Mouse (Mus musculus) left cerebral cortex, postnatal 36 days (tissue): ENCODE results near the gene Mrpl23. TPM values are rescaled to one million over a fixed set of nuclear protein-coding genes. Genes with fewer than 3 reads are reported as not detected.

Experiments
- DNase-seq, 2 experiments: peaks; one replicate each; pipeline ENCODE4 v3.0.0; 2021 to 2022; ENCODE audit warnings: low spot score in 2 of 2, mixed read lengths in 1 of 2
- intact Hi-C: fragments of 180-260 bp; cut with DNase I; formaldehyde crosslinking; loops from one replicate; pipeline ENCODE4 v1.15.1; 2025
- total RNA-seq, 2 experiments: library from RNA; stranded (reverse); gene quantifications; 2 replicates each; pipeline ENCODE4 v1.2.3; 2021

The Mrpl23 gene
- total RNA-seq, 2 experiments from 2014 or later, result 2.9 to 6.0 TPM

DNA sequence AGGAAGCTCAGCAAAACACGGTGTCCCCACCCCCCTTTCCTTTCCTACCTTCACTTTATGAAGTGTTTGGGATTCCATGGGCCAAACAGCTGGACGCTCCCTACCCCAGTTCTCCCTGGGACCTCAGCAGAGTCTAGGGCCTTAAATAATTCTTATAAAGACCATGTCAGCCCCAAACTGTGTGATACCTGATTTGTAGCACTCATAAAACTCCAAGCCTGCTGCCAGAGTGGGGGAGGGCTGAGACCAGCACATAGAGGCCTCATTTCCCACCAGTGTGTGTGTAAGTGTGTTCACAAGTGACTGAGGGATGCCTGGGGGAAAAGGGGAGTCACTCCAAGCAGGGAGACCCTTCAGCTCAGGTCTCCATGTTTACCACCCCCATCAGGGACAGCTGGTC is 15.4 kb downstream of the Mrpl23 start:
- intact Hi-C loops, result no loop called here
- no peak for DNase-seq

DNA sequence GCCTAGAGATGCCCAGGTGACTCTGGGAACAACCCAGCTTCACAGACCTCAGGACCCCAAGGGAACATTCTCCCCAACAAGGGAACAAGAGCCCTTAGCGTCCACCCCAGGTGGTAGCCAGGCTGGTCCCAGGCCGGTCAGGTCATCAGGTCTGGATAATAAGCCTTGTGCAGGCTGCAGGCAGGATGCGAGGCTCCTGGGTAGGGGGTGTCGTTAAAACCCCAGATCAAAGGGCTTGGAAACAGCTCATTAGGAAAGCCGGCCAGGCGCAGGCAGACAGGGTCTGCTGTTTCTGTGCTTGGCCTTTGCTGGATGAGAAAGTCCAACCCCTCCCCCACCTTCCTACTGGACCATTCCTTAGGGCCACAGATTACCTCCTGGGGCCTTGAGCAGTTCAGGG is 16.2 kb downstream of the Mrpl23 start:
- intact Hi-C loops, result no loop called here
- no peak for DNase-seq

DNA sequence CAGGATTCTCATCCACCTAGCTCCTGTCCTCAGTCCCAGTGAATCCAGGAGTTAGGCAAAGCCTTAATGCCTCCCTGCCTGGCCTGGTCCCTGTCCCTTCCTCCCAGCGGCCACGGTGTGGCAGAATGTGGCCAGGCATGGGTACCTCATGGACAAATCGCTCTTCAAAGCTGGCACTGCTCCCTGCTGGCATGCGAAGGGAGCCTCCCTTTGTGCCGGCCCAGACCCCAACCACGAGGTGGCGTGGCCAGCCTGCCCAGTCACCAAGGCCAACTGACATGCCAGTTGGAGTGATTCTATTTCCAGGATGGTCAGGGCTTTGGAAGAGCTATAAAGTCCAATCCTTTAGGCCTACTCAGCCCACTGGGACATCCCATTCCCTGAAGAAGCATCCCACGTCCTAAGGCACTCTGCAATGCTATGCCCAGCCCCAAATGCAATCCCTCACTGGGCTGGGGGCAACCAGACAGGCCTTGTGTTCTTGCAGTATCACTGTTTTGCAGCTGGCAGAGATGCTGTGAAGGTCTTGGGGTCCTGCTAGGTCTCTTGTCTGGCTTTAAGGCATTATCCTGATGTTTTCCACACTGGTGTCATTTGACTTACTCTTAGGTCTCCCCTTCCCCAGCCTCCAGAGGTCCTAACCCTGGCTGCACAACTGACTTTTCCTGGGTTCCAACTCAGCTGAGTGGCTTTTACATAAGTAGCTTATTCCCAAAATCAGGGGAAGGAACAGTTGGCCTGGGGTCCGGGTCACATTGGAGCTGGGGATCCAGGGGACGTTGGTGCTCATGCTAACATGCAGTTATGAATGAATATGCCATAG is 17.7 kb downstream of the Mrpl23 start:
- DNase-seq, result no peak
- intact Hi-C loops, result no loop called here

DNA sequence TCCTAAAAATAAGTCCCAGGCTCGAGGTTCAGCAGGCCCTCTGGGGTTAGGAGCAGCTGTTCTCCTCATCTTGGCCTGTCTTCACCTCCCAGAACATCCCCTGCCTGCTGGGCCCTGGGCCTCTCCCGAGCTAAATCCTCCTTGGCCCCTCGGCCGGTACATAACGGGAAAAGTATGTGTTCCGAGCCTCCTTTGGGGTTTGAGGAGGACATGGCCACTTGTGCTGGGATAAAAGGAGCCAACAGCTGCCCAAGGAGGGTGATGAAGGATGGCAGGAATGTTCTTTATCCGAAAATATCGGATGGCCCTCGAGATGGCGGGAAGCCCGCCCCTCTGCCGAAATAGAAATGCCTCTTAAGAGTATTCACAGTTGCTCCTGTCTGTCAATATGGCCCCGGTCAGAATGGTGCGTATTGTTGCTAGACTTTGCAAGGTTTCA is 18.5 kb downstream of the Mrpl23 start:
- intact Hi-C loops, result no loop called here
- DNase-seq, result no peak

DNA sequence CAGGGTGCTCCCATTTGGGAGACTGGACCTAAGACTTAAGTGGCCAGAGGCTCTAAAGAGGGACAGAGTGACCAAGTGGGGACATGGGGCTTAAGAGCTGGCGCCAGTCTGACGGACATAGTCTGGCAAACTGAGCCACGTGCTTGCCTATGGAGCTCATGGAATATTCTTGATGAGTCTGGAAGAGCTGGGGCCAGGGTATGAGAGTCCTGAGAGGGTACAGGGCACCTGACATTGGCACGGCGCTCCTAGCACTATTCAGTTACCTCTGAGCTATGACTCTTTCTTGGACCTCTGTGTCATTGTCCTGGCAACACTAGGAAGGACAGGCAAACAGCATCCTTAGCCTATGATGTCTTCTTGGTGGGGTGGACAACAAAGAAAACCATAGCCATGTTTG is 19.2 kb downstream of the Mrpl23 start:
- intact Hi-C loops, result no loop called here
- no peak for DNase-seq

DNA sequence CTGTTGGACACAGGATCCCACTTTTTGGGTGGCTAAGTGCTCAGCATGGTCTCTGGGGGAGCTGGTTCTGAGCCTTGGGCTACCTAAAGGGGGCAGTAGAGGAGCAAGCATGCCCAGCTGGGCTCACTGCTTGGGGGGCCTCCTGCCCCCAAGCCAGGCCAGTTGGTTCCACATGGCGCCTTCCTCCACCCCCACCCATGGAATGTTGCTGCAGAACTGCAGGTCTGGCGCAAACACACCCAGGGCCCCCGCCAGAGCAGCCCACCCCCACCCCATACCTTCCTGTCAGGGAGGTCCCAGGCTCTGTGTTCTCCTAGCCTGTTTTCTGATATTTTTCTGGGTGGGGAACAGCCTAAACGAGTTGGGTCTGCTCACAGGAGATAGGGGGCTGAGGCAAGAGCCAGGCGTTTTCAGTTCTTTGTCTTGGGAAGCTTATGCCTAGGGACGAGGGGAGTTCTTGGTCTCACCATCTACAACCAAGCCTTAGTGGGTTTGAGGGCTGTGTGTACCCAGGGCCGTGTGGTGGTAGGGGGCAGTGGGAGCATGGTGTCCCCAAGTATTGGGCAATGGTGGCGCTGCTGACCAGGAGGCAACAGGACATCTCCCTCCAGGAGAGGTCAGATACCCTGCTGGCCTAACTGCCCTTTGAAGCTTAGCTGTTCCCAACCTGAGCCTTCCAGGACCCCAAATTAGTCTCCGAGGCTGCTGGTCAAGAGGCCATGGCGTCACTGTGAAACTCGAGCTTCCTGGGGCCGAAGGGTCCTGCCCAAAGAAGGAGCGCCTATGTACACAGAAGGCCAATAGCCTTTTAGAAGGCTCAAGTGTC is 20.3 kb downstream of the Mrpl23 start:
- intact Hi-C loops, result no loop called here
- no peak for DNase-seq

DNA sequence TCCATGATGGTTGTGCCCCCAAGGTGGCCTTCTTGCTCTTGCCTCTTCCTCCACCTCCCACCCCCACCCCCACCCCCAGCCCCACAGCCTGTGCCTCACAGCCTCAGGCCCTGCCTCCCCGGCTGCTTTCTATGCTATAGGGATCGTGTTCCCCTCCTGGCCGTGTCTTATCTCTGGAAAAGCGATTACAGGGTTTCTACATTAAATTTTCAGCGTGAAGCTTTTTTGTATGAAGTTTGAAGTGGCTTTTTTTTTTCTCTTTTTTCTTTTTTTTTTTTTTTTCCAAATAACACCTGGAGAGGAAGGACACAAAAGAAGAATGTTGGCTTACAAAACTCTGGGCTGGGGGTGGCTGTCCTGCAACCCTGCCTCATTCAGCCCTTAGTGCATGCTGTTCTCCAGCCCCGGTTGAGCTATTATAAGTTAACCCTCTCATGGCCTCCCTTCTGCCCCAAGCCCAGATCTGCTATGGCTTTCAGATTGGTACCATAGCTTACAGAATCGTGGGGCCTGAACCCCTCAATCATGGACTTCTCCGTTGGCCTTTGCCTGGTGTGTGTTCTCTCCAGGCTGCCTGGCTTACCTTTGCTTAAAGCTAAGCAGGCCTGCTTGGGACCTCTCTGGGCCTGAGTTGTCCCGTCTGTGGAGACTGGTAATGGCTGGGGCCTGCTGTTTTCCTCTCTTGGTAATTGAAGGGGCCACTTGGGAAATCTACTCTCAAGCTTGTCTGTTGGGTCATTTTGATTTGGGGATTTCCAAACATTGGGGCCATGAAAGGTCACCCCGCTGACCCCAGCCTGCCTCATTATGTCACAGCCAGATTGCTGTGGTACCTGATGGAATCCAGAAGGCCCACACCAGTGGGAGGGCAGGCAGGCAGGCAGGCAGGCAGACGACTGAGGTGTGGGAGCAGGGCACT is 21.2 kb downstream of the Mrpl23 start:
- intact Hi-C loops, result no loop called here

DNA sequence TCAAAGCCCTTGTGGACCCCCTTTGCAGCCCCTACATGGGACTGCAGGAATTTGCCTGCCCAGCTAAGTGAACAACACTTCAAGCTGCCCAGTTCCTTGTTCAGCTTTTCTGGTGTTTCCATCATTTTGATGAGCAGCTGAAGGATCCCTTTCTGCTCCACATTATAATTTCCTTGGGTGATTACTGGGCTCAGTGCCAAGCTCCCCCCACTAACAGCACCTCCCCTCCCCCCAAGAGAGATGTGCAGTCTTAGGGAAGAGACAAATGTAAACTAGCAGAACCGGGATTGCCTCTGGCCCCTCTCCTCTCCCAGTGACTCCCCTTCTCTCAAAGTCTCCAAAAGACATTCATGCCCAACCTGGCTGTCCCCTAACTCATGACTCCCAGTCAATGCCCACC is 22.1 kb downstream of the Mrpl23 start:
- intact Hi-C loops, result no loop called here
- DNase-seq, result no peak

More for the DNA sequence above, 21.2 kb downstream of the Mrpl23 start:
- no peak for DNase-seq

DNA sequence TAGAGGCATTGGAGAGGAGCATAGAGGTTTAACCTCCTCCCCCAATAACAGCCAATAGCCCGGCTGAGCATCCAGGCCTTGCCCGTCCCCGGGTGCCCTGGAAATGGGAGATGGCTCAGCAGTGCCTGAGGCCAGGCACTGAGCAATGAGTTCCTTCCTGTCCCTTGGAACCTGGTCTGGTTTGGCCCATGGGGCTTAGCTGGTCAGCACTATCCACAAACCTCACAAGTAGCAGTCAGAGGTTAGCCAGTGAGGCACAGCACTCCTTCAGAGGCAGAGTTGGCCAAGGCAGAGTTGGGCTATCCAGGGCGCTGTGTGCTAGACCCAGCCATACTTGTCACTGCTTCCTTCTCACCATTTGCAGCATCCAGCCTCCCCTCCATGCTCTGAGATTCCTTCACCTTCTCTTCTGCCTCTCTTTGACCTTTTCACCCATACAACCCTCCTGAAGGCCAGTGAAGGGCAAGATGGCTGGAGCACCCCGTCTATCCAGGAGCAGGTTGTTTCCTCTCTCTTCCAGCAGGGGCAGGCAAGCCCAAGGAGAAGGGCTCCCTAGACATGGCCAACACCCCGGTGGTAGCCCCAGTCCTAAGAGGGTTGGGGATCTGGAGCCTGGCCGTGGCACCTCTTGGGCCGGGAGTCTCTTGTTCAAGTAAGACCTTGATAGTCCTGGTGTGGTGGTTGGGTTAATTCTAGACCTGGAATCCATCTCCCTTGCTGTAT is 23.0 kb downstream of the Mrpl23 start:
- DNase-seq, result no peak
- intact Hi-C loops, result no loop called here

DNA sequence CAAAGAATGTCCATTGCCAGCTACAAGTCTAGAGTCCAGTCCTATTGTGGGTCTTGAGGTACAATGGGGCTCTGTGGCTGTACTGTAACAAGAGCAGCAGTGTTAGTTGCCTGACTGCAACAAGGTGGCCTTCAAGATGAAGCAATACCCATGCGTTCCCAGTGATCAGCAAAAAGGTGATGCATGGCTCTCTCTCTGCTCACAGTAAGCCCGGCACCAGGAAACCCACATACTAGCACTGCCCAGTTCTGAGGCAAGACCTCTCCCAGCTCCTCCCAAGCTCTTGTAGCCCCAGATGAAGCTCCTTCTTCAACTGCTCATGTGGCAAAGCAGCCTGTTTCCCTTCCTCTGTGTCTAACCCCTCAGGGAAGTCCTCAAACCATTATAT is 23.6 kb downstream of the Mrpl23 start:
- intact Hi-C loops, result no loop called here

DNA sequence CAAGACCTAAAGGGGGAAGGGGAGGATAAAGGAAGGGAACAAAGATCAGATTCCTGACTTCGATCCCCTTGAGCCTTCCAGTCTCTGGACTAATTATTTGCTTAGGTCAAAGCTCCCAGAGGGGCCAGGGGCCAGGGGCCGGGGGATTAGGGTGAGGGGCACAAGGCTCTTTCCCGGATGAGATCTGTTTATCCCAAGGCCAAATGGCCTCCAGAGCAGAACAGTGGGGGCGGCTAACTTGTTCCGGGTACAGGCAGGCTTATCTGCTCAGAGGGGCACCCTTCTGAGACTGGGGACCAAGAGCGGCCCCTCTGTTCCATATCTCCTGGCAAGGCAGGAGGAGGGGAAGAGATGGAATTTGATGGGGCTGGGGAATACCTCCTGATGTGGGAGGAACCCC is 25.2 kb downstream of the Mrpl23 start:
- intact Hi-C loops, result no loop called here
- DNase-seq, result no peak

More for the DNA sequence above, 23.6 kb downstream of the Mrpl23 start:
- DNase-seq, result no peak

DNA sequence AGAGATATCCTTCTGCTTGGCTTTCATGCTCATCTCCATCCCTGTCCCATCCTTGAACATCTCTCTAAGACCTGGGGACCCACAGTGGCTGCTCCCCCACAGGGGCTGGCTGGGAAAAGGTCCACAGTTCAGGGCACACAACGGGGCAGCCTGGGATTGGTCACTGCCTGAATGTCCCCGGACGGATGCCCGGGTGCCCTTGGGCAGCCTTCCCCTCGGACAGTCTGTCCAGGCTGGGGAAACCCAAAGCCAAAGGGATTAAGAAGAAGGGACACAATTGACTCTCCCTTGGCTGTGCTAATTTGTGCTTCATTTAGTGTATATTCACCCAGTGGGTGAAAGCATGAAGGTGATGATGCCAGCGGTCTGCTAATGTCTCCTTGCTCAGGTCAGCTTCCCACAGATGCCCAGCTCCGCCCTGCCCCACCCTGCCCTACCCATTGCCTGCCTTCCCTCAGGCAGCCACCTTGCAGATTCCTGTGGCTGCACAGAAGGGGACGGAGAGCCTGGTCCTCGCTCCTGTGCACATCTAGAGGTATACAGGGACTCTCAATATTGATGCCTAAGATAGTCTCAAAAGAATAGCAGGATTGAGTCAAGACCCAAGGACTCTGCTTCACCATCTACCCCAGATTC is 26.1 kb downstream of the Mrpl23 start:
- DNase-seq, result no peak
- intact Hi-C loops, result no loop called here

DNA sequence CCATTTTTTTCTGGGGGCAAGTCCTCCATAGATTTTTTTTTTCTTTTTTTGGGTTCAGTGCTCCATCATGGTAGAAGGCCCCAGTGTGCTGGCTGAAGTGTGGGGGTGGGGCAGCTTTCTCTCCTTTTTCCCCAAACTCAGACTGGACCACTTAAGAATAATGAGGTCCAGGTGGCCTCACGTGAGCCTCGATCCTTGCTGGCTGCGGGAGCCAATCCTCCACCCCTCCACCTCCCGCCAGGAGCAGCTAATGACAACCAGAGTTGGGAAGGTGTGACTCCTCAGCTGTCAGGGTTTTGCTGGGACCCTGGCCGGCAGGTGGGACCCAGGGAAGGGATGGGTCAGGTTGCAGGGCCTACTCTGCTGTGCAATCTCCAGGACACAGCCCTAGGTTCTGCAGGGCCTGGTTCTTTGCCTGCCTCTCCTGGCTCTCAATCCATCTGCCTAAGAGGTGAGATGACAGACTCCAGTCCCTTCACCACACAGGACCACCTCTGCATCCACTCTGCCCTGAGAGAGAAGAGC is 27.2 kb downstream of the Mrpl23 start:
- no peak for DNase-seq
- intact Hi-C loops, result no loop called here

DNA sequence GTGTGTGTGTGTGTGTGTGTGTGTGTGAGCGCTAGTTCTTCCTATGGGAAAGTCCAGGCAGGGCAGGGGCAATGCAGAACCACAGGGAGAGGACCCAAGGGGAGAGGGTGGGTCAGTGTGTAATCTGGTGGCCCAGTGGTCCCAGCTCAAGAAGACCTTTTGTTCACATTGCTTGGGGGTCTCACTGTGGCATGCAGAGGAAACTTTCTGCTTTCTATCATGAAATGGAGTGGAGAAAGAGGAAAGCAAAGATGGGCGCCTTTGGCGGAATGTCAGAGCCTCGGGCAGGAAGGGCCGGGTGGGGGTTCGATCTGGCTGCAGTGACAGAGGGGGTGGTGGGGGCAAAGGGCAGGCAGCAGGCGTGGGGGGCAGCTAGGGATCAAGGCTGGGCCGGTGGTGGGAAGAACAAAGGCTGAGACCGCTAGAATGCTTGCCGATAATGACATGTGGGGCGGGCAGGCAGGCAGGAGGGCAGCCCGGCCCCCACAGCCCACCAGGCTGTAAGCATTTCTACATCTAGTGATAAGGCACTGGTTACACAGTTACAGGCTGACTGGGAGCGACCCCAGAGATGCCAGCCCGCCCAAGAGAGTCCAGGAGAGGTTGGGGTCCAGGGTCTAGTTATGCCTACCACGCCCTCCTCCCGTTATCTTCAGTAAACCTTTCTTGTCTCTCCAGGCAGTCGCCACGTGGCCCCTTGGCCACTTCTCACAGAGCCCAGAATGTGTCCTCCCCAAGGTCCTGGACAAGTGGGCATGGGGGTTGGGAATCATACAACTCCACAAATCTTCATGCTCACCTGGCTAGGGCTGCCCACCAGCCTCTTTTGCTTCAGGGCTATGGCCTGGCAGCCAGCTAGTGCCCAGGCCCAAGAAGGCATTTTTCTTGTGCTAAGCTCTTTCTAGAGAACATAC is 28.7 kb downstream of the Mrpl23 start:
- intact Hi-C loops, result no loop called here
- DNase-seq, result no peak

DNA sequence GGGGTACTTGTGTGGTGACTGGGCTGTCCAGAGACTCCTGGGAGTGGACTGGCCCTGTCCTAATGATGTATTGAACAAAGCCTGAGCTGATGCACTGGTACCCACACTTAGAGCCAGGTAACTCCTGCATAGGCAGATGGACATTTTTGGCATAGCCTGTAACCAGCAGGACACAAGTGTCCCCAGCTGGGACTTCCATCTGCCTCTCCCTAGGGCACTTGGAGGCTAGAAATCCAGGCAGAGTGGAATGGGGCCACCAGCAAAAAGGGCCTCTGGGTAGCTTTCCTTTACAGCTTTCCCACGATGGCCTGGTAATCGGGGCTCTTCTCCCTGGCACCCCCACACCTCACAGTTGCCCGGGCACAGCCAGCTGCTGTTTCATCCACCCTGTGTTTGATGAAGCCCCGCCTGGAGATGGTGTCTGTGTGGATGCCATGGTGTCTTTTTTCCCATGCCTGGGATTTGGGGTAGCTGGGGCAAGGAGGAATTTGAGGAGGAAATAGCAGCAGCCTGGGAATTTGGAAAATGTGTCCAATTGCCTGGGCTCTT is 29.4 kb downstream of the Mrpl23 start:
- intact Hi-C loops, result no loop called here

DNA sequence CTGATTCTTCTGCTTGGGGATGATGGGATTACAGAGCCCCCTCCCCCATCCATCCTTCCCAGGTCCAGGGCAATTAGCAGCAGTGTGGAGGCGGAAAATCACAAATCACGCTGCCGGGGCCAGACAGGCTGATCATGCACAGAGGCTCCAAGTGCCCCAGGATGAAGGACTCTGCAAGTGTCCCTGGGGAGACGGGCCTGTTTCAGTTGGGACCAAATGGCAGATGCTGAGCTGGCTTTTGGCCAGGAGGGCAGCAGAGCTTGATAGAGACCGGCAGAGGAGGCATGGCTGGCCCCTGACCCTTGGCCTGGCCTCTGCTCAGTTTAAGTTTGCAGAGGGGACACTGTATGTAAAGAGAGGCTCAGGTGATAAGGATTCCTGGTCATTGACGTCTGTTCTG is 30.7 kb downstream of the Mrpl23 start:
- no peak for DNase-seq
- intact Hi-C loops, result no loop called here

More for the DNA sequence above, 29.4 kb downstream of the Mrpl23 start:
- no peak for DNase-seq

DNA sequence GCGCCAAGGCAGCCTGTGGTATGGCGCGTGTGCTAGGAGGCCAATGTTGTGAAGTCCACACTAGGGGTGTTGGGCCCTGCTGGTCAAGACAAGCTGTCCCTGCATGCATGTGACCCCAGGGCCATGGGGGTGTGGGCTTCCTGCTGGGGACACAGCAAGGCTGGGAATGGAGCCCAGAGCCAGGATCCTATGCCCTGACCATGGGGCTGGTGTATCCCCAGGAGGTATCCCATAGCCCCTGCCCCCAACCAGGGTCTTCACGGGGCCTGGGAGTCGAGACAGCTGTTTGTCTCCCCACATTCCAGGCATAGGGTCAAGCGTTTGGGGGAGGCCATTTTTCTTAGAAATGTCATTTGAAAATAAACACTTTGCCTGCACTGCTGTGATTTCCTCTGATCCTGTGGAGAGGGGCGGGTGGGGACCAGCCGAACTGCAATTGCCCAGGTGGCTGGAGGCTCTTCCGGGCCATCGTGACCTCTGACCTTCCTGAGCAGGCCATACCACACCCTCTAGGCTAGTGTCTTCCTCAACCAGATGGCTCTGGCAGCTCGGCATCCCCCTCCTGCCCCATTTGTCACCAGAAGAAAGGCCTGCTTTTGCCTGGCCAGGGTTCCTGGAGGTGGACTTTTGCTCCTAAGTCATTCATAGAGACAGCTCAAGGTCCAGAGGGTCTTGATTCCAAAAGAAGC is 32.6 kb downstream of the Mrpl23 start:
- DNase-seq, result no peak

More for the DNA sequence above, 32.6 kb downstream of the Mrpl23 start:
- intact Hi-C loops, result no loop called here
